Mouse (Mus musculus): ENCODE measurements around the gene Olfr934. TPM values are rescaled to one million over a fixed set of nuclear protein-coding genes. Genes with fewer than 3 reads are reported as not detected.

Olfr934 gene
- total RNA-seq (2018; cell fraction: chromatin; rRNA removed) = not detected
- total RNA-seq (2018; cell fraction: cytosol; rRNA removed) = not detected
- not detected for total RNA-seq (2018; cell fraction: nucleus; rRNA removed)
- not detected in 3 replicates for polyA plus RNA-seq (2018)

- WGBS (ENCODE audit: missing documents) = 88% methylated on average over 2 of the region's 2 CpGs
- Histone ChIP-seq H3K4me3 (ENCODE audit: inconsistent target) (no peak within 1 kb of the TSS), H3K27ac (no peak within 1 kb of the TSS), H3K79me2 (ENCODE audit: inconsistent target) (no peaks in the 10 kb centered on the region), H3K36me3 (ENCODE audit: inconsistent target) (no peaks in the 10 kb centered on the region)
Measured at GRCm38 (mm10) chr9:38988215-38988614, at the start of gene Olfr934. TSS of gene Olfr934 (minus strand) at chr9:38988315.

- no peaks in the 10 kb centered on the region for H3K36me3 ChIP-seq (ENCODE audit: inconsistent target)
- 83% methylated on average over 1 of the region's 1 CpGs for WGBS (ENCODE audit: missing documents)
- H3K79me2 ChIP-seq (ENCODE audit: inconsistent target) = no peaks in the 10 kb centered on the region
- H3K4me3 ChIP-seq (ENCODE audit: inconsistent target) = no peak within 1 kb of the TSS
- no peak within 1 kb of the TSS for H3K27ac ChIP-seq
Measured at GRCm38 (mm10) chr9:39023277-39023676, 35.2 kb upstream of the Olfr934 start, which contains the start of gene Olfr146. TSS of gene Olfr146 (minus strand) at chr9:39023377.

GRCm38 (mm10) chr9:38999583-38999982 is 11.5 kb upstream of the Olfr934 start, which contains the start of gene Olfr935:
TSS of gene Olfr935 (minus strand) at chr9:38999683.
- no peaks in the 10 kb centered on the region for H3K79me2 ChIP-seq (ENCODE audit: inconsistent target)
- 69% methylated on average over 2 of the region's 2 CpGs for WGBS (ENCODE audit: missing documents)
- H3K4me3 ChIP-seq (ENCODE audit: inconsistent target) = no peak within 1 kb of the TSS
- H3K27ac ChIP-seq = no peak within 1 kb of the TSS
- H3K36me3 ChIP-seq (ENCODE audit: inconsistent target) = no peaks in the 10 kb centered on the region

- H3K79me2 ChIP-seq (ENCODE audit: inconsistent target) = no peaks in the 10 kb centered on the region
- no peaks in the 10 kb centered on the region for H3K36me3 ChIP-seq (ENCODE audit: inconsistent target)
- H3K27ac ChIP-seq = no peak within 1 kb of the TSS
- H3K4me3 ChIP-seq (ENCODE audit: inconsistent target) = no peak within 1 kb of the TSS
- WGBS (ENCODE audit: missing documents) = 73% methylated on average over 4 of the region's 4 CpGs
Measured at GRCm38 (mm10) chr9:38972013-38972412, 16.1 kb downstream of the Olfr934 start, which contains the start of gene Olfr933. TSS of gene Olfr933 (plus strand) at chr9:38972313.

GRCm38 (mm10) chr9:38954124-38954416 is 34.0 kb downstream of the Olfr934 start:
- WGBS (ENCODE audit: missing documents) = 74% methylated on average over 4 of the region's 4 CpGs
- Histone ChIP-seq H3K27ac (no peak overlapping the region), H3K36me3 (ENCODE audit: inconsistent target) (no peaks in the 10 kb centered on the region), H3K4me3 (ENCODE audit: inconsistent target) (no peak overlapping the region), H3K79me2 (ENCODE audit: inconsistent target) (no peaks in the 10 kb centered on the region)

- Histone ChIP-seq H3K79me2 (ENCODE audit: inconsistent target) (no peaks in the 10 kb centered on the region), H3K36me3 (ENCODE audit: inconsistent target) (no peaks in the 10 kb centered on the region), H3K27ac (no peak overlapping the region), H3K4me3 (ENCODE audit: inconsistent target) (no peak overlapping the region)
- 73% methylated on average over 7 of the region's 7 CpGs for whole genome bisulfite sequencing (ENCODE audit: missing documents)
Measured at GRCm38 (mm10) chr9:38953401-38954123, 34.6 kb downstream of the Olfr934 start.

Other genes with a start within 250 kb of the Olfr934 start
- 0.06 to 0.48 TPM (median 0.29 TPM) in 3 replicates for gene Olfr920, start 236.0 kb downstream of the Olfr934 start, polyA plus RNA-seq (2018)
- gene Olfr921, start 215.2 kb downstream of the Olfr934 start, polyA plus RNA-seq (2018) = not detected in 3 replicates
- not detected in 3 replicates for gene Olfr922, start 173.7 kb downstream of the Olfr934 start, polyA plus RNA-seq (2018)
- gene Olfr923, start 161.8 kb downstream of the Olfr934 start, polyA plus RNA-seq (2018) = not detected in 3 replicates
- not detected in 3 replicates for gene Olfr924, start 143.9 kb downstream of the Olfr934 start, polyA plus RNA-seq (2018)
- not detected in 3 replicates for gene Olfr26, start 133.3 kb downstream of the Olfr934 start, polyA plus RNA-seq (2018)
- not detected in 3 replicates for gene Olfr926, start 111.2 kb downstream of the Olfr934 start, polyA plus RNA-seq (2018)
- not detected in 3 replicates for gene Olfr930, start 58.5 kb downstream of the Olfr934 start, polyA plus RNA-seq (2018)
- gene Olfr933, start 16.0 kb downstream of the Olfr934 start, polyA plus RNA-seq (2018) = not detected in 3 replicates
- not detected in 3 replicates for gene Olfr935, start 11.4 kb upstream of the Olfr934 start, polyA plus RNA-seq (2018)
- not detected in 3 replicates for gene Olfr146, start 35.1 kb upstream of the Olfr934 start, polyA plus RNA-seq (2018)
- gene Olfr937, start 76.6 kb upstream of the Olfr934 start, polyA plus RNA-seq (2018) = not detected in 3 replicates
- gene Olfr938, start 90.6 kb upstream of the Olfr934 start, polyA plus RNA-seq (2018) = not detected in 3 replicates
- not detected in 3 replicates for gene Olfr27, start 139.8 kb upstream of the Olfr934 start, polyA plus RNA-seq (2018)
- gene Olfr943, start 178.0 kb upstream of the Olfr934 start, polyA plus RNA-seq (2018) = not detected in 3 replicates
- gene Olfr944, start 213.6 kb upstream of the Olfr934 start, polyA plus RNA-seq (2018) = not detected in 3 replicates